Mouse (Mus musculus) telencephalon, adult 2 months (tissue): ENCODE measurements around the gene Rasip1.

ENCODE experiments used
- DNase-seq: peaks from one replicate; pipeline ENCODE4 v3.0.0-alpha.2; 2011; ENCODE audit warnings: low read depth, low spot score

Gene Rasip1

DNA sequence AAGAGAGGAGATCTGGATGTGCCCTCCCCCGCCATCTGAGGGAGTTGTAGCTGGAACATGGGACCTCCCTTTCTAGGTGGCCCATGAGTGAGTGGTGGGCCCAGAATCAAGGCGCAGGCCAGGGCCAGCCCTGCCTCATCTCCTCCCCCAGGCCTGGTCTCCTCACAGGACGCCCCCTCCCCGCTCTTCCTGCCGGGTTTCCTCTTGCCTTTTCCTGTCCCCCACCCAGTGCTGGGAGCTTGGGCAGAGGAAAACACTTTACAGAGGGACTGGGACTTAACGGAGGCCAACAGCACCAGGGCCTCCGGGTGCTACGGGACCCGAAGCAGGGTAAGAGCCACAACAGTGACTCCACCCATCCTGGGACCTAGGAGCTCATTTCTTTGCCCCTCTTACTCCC, at the start of gene Rasip1:
Gene Rasip1, plus strand, starts transcription at position 228 of the 400 bp plus-strand sequence.
- no peak for DNase-seq

GRCm38 (mm10) chr7:45585923-45586322, 41.4 kb upstream of the Rasip1 start:
- no peak for DNase-seq

- no peak for DNase-seq
Measured at GRCm38 (mm10) chr7:45587631-45588592, 39.4 kb upstream of the Rasip1 start.

DNA sequence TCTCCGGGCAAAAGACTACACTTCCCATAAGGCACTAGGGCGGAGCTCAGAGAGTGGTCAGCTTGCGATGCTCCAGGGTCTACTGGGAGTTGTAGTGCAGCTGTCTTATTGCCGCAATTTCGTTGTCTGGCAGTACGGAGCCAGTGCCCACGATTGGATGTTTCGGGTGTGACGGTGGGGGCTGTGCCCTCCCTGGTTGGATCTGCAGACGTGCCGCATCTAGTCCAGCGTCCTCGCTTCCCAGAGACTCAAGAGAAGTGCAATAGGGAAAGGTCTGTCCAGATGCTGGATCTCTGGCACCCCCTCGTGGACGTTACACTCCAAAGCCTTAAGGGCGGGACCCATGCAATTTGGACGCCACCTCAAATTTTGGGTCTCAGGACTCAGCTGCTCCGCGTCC, 38.1 kb upstream of the Rasip1 start:
- DNase-seq, result peak; percentile 100

DNA sequence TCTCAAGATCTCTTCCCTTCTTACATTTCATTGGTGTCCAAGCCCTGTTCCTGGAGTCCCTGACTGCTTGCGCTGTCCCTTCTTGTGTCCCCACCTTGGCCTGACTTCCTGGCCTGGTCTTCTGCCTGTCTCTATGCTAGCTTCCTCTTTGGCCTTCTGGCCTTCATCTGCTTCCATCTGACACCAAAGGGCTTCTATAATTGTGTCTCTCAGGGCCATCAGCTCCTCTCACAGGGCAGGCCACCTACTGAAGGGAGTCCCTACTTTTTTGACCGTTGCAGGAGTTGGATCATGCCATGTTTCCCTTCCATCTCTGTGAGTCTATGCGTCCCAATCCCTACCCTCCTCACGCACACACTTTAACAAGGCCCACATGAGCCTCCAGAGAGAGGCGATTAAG, 37.4 kb upstream of the Rasip1 start:
- no peak for DNase-seq

- DNase-seq, result no peak
Measured at GRCm38 (mm10) chr7:45590874-45591273, 36.4 kb upstream of the Rasip1 start.

DNA sequence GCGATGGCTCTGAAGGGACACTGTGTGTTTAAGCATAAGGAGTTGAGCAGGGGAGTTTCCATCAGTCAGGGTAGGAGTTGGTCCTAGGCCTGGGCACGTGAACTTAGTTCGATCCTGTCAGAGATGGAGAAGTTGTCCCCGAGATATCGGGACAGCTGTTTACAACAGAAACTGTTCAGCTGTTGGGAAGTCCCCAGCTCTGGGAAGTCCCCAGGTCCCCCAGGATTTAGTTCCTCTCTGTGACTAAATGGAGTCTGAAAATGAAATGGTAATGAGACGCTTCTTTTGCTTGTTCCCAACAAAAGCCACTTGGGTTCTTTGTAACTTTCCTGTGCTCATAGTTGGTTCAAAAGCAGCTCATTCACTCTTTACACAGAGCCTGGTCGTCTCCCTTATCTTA, 35.4 kb upstream of the Rasip1 start:
- no peak for DNase-seq

DNA sequence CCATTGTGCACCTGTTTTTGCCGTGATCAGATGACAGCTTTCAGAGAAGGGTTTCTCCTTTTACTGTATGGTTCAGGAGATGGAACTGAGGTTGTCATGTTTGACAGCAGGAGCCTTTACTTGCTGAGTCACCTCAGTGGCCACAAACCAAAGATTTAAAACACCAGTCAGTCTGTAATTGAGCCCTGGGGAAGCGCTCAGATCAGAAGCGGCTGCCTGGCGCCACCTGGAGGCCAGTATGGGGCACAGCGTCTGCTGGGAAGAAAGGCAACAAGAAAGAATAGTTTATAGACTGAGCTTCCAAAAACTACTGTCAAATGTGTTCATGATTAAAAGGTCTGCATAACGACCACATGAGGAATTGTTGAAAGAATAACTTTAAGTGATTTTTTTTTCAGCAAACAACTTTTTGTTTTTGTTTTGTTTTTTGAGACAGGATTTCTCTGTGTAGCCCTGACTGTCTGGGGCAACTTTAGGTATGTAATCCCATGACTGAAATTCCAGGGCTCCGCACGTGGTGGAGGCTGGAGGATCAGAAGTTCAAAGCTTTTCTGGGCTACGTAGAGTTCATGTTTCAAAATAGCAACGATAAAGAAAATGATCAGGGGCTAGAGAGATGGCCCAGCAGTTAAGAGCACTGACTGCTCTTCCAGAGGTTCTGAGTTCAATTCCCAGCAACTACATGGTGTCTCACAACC, 34.0 kb upstream of the Rasip1 start:
- DNase-seq, result no peak

DNA sequence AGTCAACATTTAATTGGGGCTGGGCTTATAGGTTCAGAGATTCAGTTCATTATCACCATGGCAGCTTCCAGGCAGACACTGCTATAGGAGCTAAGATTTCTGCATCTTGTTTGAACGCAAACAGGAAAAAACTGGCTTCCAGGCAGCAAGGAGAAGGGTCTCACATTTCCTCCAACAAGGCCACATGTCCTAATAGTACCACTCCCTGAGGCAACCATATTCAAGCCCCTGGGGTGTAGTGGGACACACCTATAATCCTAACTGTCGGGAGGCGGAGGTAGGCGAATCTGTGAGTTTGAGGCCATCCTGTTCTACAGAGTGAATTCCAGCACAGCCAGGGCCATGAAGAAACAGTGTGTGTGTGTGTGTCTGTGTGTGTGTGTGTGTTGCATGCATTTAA, 32.1 kb upstream of the Rasip1 start:
- DNase-seq, result no peak

DNA sequence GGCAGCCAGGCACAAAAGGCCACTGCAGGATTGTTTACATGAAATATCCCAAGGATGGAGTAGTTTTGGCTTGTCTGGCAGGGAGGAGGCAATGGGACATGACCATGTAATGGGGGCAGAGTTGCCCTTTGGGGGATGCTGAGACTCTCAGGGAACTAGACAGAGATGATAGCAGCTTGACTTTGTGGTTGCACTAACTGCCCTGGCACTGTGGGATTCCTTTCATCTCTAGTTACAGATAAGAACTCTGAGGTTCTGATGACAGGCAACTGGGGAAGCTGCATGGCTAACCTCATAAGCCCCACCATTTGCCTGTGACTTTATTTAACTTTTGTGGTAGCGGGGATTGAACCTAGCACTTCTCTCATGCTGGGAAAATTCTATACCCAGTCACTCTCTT, 31.2 kb upstream of the Rasip1 start:
- DNase-seq, result no peak

DNA sequence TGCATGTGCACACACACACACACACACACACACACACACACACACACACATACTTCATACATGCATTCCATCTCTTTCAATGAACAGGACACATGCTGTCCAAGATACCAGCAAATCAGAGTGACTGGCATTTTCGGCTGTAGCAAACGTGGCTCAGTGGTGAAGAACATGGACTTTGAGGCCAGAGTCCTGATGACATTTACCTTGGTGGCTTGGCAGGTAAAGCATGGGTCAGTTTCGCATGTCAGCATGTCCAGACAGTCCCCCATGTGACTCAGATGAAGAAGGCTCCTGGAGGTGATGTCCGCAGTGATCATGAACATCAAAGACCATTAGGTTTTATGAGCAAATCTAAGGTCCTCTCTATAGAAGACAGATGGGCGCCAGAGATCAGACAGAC, 30.3 kb upstream of the Rasip1 start:
- no peak for DNase-seq

DNA sequence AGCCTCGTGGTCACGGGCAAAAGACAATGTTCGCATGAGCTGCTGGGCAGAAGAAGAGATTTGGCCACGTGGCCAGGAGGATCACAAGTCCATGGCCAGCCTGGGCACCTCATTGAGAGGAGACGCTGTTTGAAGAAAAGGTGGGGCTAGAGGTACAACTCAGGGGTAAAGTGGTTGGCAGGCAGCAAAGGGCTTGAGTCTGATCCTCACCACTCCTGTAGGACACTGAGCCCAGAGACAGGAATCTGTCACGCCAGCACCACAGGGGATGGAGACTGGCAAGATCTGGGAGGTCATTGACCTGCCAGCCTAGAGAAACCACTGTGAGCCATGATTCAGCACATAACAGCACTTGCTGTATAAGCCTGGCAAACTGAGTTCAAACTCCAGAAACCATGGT, 29.8 kb upstream of the Rasip1 start:
- no peak for DNase-seq

- DNase-seq, result no peak
Measured at GRCm38 (mm10) chr7:45598960-45599879, 28.1 kb upstream of the Rasip1 start.

DNA sequence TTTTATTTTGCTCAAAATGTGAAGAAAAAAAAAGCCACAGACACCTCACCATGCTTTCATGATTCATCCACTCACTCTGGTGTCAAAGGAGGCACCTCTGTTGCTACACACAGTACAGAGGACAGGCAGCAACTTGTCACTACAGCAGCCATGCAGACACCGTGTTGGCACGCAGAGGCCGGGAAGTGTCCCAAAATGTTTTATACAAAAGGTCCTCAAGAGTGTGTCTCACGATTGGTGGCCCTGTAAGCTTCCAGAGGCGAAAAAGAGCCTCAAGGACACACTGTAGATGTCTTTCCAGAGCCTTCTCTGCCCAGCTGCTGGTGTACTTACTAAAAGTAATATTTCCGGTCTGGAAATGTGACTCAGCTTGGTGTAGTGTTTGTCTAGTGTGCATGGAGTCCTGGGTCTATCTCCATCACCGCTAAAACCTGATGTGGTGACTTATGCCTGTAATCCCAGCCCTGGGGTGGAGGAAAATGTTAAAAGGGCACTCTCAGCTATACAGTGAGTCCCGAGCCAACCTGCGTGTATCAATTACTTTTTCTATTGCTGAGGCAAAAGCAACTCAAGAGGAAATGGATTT, 21.5 kb upstream of the Rasip1 start:
- no peak for DNase-seq

GRCm38 (mm10) chr7:45609511-45609910, 17.8 kb upstream of the Rasip1 start:
- no peak for DNase-seq

DNA sequence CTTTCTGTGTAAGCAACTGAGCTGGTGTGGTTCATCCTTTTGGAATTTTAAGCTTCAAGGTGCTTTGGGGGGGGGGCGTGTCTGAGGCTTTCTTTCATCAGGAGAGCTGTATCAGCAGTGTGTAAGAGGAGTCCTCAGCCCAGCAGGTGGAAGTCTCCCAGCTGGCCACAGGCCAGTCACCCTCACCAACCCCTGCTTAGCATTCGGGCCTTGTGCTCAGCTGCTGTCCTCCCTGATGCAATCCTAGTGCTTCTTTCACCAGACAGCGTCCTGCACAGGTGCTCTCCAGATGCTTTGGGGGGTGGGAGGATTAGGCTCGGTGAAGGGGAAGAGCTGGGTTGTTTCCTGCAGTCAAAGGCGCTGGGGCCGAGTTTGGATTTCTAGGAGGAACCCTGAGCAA, 11.0 kb upstream of the Rasip1 start:
- DNase-seq, result no peak

DNA sequence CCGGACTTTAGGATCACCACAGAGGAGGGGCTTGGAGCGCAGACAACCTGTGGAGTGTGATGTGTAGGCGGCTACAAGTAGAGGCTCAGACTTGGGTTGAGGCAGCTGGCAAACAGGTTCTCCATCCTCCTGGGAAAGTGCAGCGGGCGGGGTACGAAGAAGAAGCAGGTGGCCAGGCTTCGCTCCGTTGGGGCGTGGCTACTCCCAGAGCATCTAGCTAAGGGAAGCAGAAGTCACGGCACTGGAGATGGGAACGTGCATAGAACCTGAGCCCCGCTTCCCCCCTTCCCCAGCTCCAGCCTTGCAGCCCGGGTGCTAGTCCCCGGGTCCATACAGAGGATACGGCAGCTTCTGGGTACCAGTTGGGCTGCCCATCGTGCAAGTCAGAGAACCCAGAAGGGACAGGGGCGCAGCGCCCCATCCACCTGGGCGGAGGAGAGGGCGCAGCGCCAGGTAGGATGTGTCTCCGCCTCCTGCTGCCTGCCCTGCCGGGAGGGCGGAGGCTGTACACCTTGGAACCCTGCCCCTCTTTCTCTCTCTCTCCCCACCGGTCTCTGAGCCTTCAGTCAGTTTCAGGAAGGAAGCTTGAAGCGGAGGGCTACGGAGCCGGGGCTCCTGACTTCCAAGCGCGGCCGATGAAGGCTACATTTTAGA, 10.1 kb upstream of the Rasip1 start, which contains the start of gene Fut1:
Gene Fut1, plus strand, starts transcription at position 248 of the 654 bp plus-strand sequence.
- no peak for DNase-seq

DNA sequence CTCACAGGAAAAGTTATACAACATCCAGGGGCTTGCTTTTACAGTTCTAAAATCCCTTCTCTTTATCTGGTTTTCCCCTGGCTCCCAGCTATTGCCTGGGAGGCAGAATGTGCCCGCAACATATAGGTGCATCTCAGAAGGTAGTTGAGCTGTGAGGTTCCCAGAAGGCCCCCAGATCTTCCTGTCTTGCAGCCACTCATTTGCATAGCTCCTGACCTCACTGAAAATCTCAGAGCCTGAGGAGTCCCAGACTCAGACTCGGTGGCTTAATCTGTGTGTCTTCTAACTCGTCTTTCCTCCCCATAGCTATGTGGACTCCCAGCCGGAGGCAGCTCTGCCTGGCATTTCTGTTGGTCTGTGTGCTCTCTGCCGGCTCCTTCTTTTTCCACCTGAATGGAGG, 9.0 kb upstream of the Rasip1 start:
- DNase-seq, result no peak

DNA sequence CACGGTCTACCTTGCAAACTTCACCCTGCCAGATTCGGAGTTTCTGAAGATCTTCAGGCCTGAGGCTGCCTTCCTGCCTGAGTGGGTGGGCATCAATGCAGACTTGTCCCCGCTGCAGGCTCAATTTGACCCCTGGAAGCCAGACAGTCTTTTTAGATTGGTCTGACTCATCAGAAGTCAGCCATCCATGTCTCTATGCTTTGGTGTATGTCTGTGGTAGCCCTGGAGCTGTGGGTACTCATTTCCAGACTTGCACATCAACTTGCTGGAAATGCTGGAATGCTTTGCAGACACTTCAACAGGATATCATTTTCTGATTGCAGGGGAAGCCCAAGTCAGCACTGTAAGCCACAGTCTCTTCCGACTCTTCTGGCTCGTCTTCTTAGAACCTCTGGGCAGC, 7.7 kb upstream of the Rasip1 start:
- no peak for DNase-seq

DNA sequence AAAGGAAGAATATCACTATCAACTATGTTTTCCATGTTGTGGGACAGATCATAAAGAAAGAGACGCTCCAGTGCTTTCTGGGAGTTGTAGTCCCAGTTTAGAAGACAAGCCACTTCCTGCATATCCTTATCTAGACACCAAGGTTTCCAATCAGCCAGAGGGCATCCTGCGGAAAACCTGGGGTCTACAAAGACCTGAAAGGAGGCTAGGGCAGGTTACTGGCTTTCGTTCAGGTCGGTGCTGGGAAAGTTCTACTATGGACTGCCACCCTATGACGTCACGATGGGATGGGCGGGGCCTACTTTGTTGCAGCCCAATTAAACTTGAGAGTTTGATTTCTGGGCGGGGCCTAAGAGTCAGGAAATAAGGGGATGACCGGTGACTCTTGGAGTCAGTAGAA, 5.8 kb upstream of the Rasip1 start, which contains the start of gene Izumo1:
Gene Izumo1, plus strand, starts transcription at position 369 of the 400 bp plus-strand sequence.
- no peak for DNase-seq

DNA sequence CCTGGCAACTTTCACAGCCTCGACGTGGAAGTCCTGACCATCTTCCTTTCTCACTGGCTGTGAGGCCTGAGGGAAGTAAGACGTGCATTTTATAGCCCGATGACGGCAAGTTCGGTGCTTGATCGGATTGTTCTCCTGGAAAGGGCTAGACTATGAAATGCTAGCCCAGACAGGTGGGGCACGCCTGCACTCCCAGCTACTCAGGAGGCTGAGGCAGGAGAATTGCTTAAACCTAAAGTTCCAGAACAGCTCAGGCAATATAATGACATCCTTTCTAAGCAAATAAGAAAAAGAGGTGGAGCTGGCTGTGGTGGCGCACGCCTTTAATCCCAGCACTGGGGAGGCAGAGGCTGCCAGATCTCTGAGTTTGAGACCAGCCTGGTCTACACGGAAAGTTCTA, 3.8 kb upstream of the Rasip1 start:
- DNase-seq, result no peak
